ENCODE assay signal across 7 mouse cellular contexts in genomic region chr11:19008610-19009384, GRCm38 (mm10). TPM values are rescaled to one million over a fixed set of nuclear protein-coding genes. Genes with fewer than 3 reads are reported as not detected.
DNase-seq lines count a peak whose midpoint lies in the region; ATAC-seq lines count a peak whose summit lies in the region.

No protein-coding gene starts in this region.

- peak overlapping the region; percentile 78 for H3K27ac ChIP-seq in heart, embryonic 12.5 days (ENCODE audit: poor library complexity, severe bottlenecking)
- H3K27ac ChIP-seq in embryonic facial prominence, embryonic 11.5 days (replicated peaks; ENCODE audit: low read depth, low read length) = no peak overlapping the region
- peak overlapping the region; percentile 43 for H3K27ac ChIP-seq in hindbrain, embryonic 11.5 days (ENCODE audit: low read depth, low read length)
- peak overlapping the region; percentile 57 for H3K27ac ChIP-seq in neural tube, embryonic 11.5 days (ENCODE audit: low read depth, low read length)

- H3K4me1 ChIP-seq in heart, embryonic 12.5 days (replicated peaks) = peaks cover 58% of the 10 kb centered on the region
- H3K4me1 ChIP-seq in embryonic facial prominence, embryonic 11.5 days (ENCODE audit: control insufficient read depth, insufficient read depth, low read length) = peaks cover 6% of the 10 kb centered on the region
- H3K4me1 ChIP-seq in hindbrain, embryonic 11.5 days (replicated peaks; ENCODE audit: control insufficient read depth, insufficient read depth, low read length) = peaks cover 17% of the 10 kb centered on the region
- H3K4me1 ChIP-seq in neural tube, embryonic 11.5 days (ENCODE audit: control insufficient read depth, insufficient read depth, low read length) = peaks cover 52% of the 10 kb centered on the region

- peak overlapping the region; percentile 66 for H3K9ac ChIP-seq in heart, embryonic 12.5 days
- peak overlapping the region; percentile 26 for H3K9ac ChIP-seq in embryonic facial prominence, embryonic 11.5 days (replicated peaks; ENCODE audit: low read length)
- H3K9ac ChIP-seq in hindbrain, embryonic 11.5 days (ENCODE audit: low read depth, low read length) = peak overlapping the region; percentile 83
- peak overlapping the region; percentile 55 for H3K9ac ChIP-seq in neural tube, embryonic 11.5 days (ENCODE audit: low read length)

- H3K4me2 ChIP-seq in heart, embryonic 12.5 days = peak overlapping the region; percentile 89
- peak overlapping the region; percentile 11; the same call in 1 of the 2 replicates for H3K4me2 ChIP-seq in embryonic facial prominence, embryonic 11.5 days (ENCODE audit: low read depth, low read length)
- peak overlapping the region; percentile 92 for H3K4me2 ChIP-seq in hindbrain, embryonic 11.5 days (replicated peaks; ENCODE audit: low read depth, low read length)
- peak overlapping the region; percentile 92 for H3K4me2 ChIP-seq in neural tube, embryonic 11.5 days (ENCODE audit: low read depth)

- no peak for DNase-seq in heart, adult 9 months (ENCODE audit: low spot score in 2 of 2)
- DNase-seq in embryonic facial prominence, embryonic 11.5 days (ENCODE audit: low spot score) = no peak
- DNase-seq in hindbrain, embryonic 11.5 days (ENCODE audit: low spot score) = peak; percentile 46
- DNase-seq in neural tube, embryonic 11.5 days (ENCODE audit: low spot score) = peak; percentile 34
- DNase-seq in spleen, postnatal 10 days (ENCODE audit: low spot score in 2 of 2) = no peak
- no peak for DNase-seq in gastrocnemius, postnatal 25 days

- no peaks in the 10 kb centered on the region for H3K27me3 ChIP-seq in heart, embryonic 12.5 days (replicated peaks)
- peaks cover 10% of the 10 kb centered on the region for H3K27me3 ChIP-seq in embryonic facial prominence, embryonic 11.5 days (ENCODE audit: control insufficient read depth, insufficient read depth, low read length)
- no peaks in the 10 kb centered on the region for H3K27me3 ChIP-seq in hindbrain, embryonic 11.5 days (ENCODE audit: control insufficient read depth, insufficient read depth, low read length)
- H3K27me3 ChIP-seq in neural tube, embryonic 11.5 days (ENCODE audit: control insufficient read depth, insufficient read depth, low read length) = no peaks in the 10 kb centered on the region

- peaks cover 31% of the 10 kb centered on the region for H3K36me3 ChIP-seq in heart, embryonic 12.5 days
- no peaks in the 10 kb centered on the region for H3K36me3 ChIP-seq in embryonic facial prominence, embryonic 11.5 days (replicated peaks; ENCODE audit: control insufficient read depth, insufficient read depth, low read depth, low read length)
- peaks cover 2% of the 10 kb centered on the region; the same call in 1 of the 2 replicates for H3K36me3 ChIP-seq in hindbrain, embryonic 11.5 days (ENCODE audit: control insufficient read depth, insufficient read depth, low read length)
- H3K36me3 ChIP-seq in neural tube, embryonic 11.5 days (ENCODE audit: control insufficient read depth, insufficient read depth, low read length) = no peaks in the 10 kb centered on the region; the same call in none of the 2 replicates

- WGBS in heart, embryonic 12.5 days = 35% methylated on average over 13 of the region's 13 CpGs
- WGBS in embryonic facial prominence, embryonic 11.5 days = 15% methylated on average over 13 of the region's 13 CpGs
- WGBS in hindbrain, embryonic 11.5 days = 27% methylated on average over 13 of the region's 13 CpGs
- WGBS in neural tube, embryonic 11.5 days = 21% methylated on average over 13 of the region's 13 CpGs

- no peak for ATAC-seq in heart, embryonic 12.5 days (ENCODE audit: insufficient number of reproducible peaks, low FRiP score)
- no peak for ATAC-seq in embryonic facial prominence, embryonic 11.5 days (replicated peaks; ENCODE audit: insufficient number of reproducible peaks, low FRiP score, low TSS enrichment, low read depth)
- no peak for ATAC-seq in hindbrain, embryonic 11.5 days (ENCODE audit: low FRiP score)
- no peak for ATAC-seq in neural tube, embryonic 11.5 days (ENCODE audit: insufficient read depth, low FRiP score, low TSS enrichment)

- peak overlapping the region; percentile 45 for H3K4me3 ChIP-seq in heart, embryonic 12.5 days
- peak overlapping the region; percentile 5; the same call in 1 of the 2 replicates for H3K4me3 ChIP-seq in embryonic facial prominence, embryonic 11.5 days (ENCODE audit: low read depth, low read length)
- H3K4me3 ChIP-seq in hindbrain, embryonic 11.5 days (ENCODE audit: low read depth, low read length) = peak overlapping the region; percentile 88
- H3K4me3 ChIP-seq in neural tube, embryonic 11.5 days (ENCODE audit: low read depth, low read length) = peak overlapping the region; percentile 30

- H3K9me3 ChIP-seq in heart, embryonic 12.5 days (replicated peaks) = no peaks in the 10 kb centered on the region
- H3K9me3 ChIP-seq in embryonic facial prominence, embryonic 11.5 days (replicated peaks; ENCODE audit: control insufficient read depth, low read length) = no peaks in the 10 kb centered on the region
- H3K9me3 ChIP-seq in hindbrain, embryonic 11.5 days (ENCODE audit: control insufficient read depth, low read length) = no peaks in the 10 kb centered on the region
- no peaks in the 10 kb centered on the region for H3K9me3 ChIP-seq in neural tube, embryonic 11.5 days (ENCODE audit: control insufficient read depth, low read length)

RNA-seq across cellular contexts. Expression of gene Meis1, which starts 10.0 kb away (rescaled TPM):
- 75.9 and 81.4 TPM in 2 replicates for polyA plus RNA-seq in heart, embryonic 12.5 days (2016; fragmentation: Nextera tagmentation; extraction: Ambion mirVana)
- polyA plus RNA-seq in embryonic facial prominence, embryonic 11.5 days (2014; fragmentation: Nextera tagmentation; extraction: Ambion mirVana) = 89.8 and 91.2 TPM in 2 replicates
- 132 and 149 TPM in 2 replicates for polyA plus RNA-seq in hindbrain, embryonic 11.5 days (2014; fragmentation: Nextera tagmentation; extraction: Ambion mirVana)
- 183 and 189 TPM in 2 replicates for polyA plus RNA-seq in neural tube, embryonic 11.5 days (2014; fragmentation: Nextera tagmentation; extraction: Ambion mirVana)
- total RNA-seq in gastrocnemius, postnatal 25 days (2021) = 1 to 10 TPM; 2.7 to 4.0 TPM

Comparison
In these comparisons a context has a peak if more than half of its experiments do, and no peak if none do; other contexts are left out.
1. H3K4me2 ChIP-seq: peak in every context shown above with its lines; median percentile 92 in hindbrain, embryonic 11.5 days; 92 in neural tube, embryonic 11.5 days; 89 in heart, embryonic 12.5 days; 11 in embryonic facial prominence, embryonic 11.5 days.
2. H3K4me3 ChIP-seq: peak in every context shown above with its lines; median percentile 88 in hindbrain, embryonic 11.5 days; 45 in heart, embryonic 12.5 days; 30 in neural tube, embryonic 11.5 days; 5 in embryonic facial prominence, embryonic 11.5 days.
3. H3K9ac ChIP-seq: peak in every context shown above with its lines; median percentile 83 in hindbrain, embryonic 11.5 days; 66 in heart, embryonic 12.5 days; 55 in neural tube, embryonic 11.5 days; 26 in embryonic facial prominence, embryonic 11.5 days.
4. DNase-seq: peak in hindbrain, embryonic 11.5 days (single experiment) and neural tube, embryonic 11.5 days (single experiment); none in heart, adult 9 months (0 of 2), embryonic facial prominence, embryonic 11.5 days (single experiment), spleen, postnatal 10 days (0 of 2) and gastrocnemius, postnatal 25 days (single experiment).